Mouse (Mus musculus): Measurements from ENCODE around the gene Kcnma1. TPM values are rescaled to one million over a fixed set of nuclear protein-coding genes. Genes with fewer than 3 reads are reported as not detected.

The Kcnma1 gene
- polyA plus RNA-seq, 1 experiment from 2014 or later, result 2.7 TPM

- H3K27me3 ChIP-seq, result peaks cover 22% of the 10 kb centered on the region
- no peak overlapping the region for H3K4me2 ChIP-seq (replicated peaks)
- no peaks in the 10 kb centered on the region for H3K36me3 ChIP-seq
- H3K27ac ChIP-seq (replicated peaks), result no peak overlapping the region
- H3K9ac ChIP-seq (replicated peaks), result no peak overlapping the region
- ATAC-seq (ENCODE audit: low FRiP score, low read depth), result no peak
- peaks cover 7% of the 10 kb centered on the region; the same call in 1 of the 2 replicates for H3K4me1 ChIP-seq
- no peaks in the 10 kb centered on the region for H3K9me3 ChIP-seq
- H3K4me3 ChIP-seq, result no peak overlapping the region
- WGBS, result 96% methylated on average over 3 of the region's 3 CpGs
Measured at GRCm38 (mm10) chr14:23386786-23387185, 627.5 kb downstream of the Kcnma1 start.

- Histone ChIP-seq H3K4me3 (no peak overlapping the region), H3K9ac (replicated peaks) (no peak overlapping the region), H3K27me3 (peaks cover 30% of the 10 kb centered on the region), H3K36me3 (no peaks in the 10 kb centered on the region), H3K4me2 (replicated peaks) (no peak overlapping the region; the same call in 1 of the 2 replicates), H3K9me3 (no peaks in the 10 kb centered on the region), H3K27ac (replicated peaks) (no peak overlapping the region), H3K4me1 (peaks cover 7% of the 10 kb centered on the region; the same call in 1 of the 2 replicates)
- 41% methylated on average over 11 of the region's 11 CpGs for WGBS
- ATAC-seq (ENCODE audit: low FRiP score, low read depth), result peak; percentile 77
Measured at GRCm38 (mm10) chr14:23385776-23386608, 628.3 kb downstream of the Kcnma1 start.

- ATAC-seq (ENCODE audit: low FRiP score, low read depth), result peak; percentile 89
- no peak overlapping the region for H3K4me3 ChIP-seq
- no peak overlapping the region for H3K9ac ChIP-seq (replicated peaks)
- peaks cover 49% of the 10 kb centered on the region for H3K27me3 ChIP-seq
- peaks cover 13% of the 10 kb centered on the region for H3K4me1 ChIP-seq
- H3K36me3 ChIP-seq, result no peaks in the 10 kb centered on the region
- H3K4me2 ChIP-seq (replicated peaks), result no peak overlapping the region
- no peaks in the 10 kb centered on the region for H3K9me3 ChIP-seq
- 0 out of 2 replicates have a peak overlapping the region, but pooled peaks have one; percentile 26 for H3K27ac ChIP-seq (replicated peaks)
- WGBS, result 13% methylated on average over 6 of the region's 6 CpGs
Measured at GRCm38 (mm10) chr14:23378351-23379087, 635.8 kb downstream of the Kcnma1 start.

- H3K4me1 ChIP-seq, result 0 out of 2 replicates have a peak, but pooled peaks cover 2% of the 10 kb centered on the region
- peaks cover 8% of the 10 kb centered on the region; the same call in 1 of the 2 replicates for H3K27me3 ChIP-seq
- ATAC-seq (ENCODE audit: low FRiP score, low read depth), result no peak
- no peak overlapping the region for H3K4me2 ChIP-seq (replicated peaks)
- H3K36me3 ChIP-seq, result no peaks in the 10 kb centered on the region
- H3K9me3 ChIP-seq, result no peaks in the 10 kb centered on the region
- WGBS, result 36% methylated on average over 3 of the region's 3 CpGs
- H3K9ac ChIP-seq (replicated peaks), result no peak overlapping the region
- no peak overlapping the region for H3K4me3 ChIP-seq
- no peak overlapping the region for H3K27ac ChIP-seq (replicated peaks)
Measured at GRCm38 (mm10) chr14:23372021-23372420, 642.3 kb downstream of the Kcnma1 start.

GRCm38 (mm10) chr14:23360491-23360995, 653.7 kb downstream of the Kcnma1 start:
- no peaks in the 10 kb centered on the region for H3K36me3 ChIP-seq
- no peaks in the 10 kb centered on the region for H3K9me3 ChIP-seq
- peak overlapping the region; percentile 49; the same call in 1 of the 2 replicates for H3K27ac ChIP-seq (replicated peaks)
- H3K4me3 ChIP-seq, result no peak overlapping the region
- 42% methylated on average over 11 of the region's 11 CpGs for WGBS
- peak overlapping the region; percentile 13; the same call in 1 of the 2 replicates for H3K4me2 ChIP-seq (replicated peaks)
- H3K9ac ChIP-seq (replicated peaks), result no peak overlapping the region
- peaks cover 13% of the 10 kb centered on the region for H3K4me1 ChIP-seq
- H3K27me3 ChIP-seq, result peaks cover 12% of the 10 kb centered on the region; the same call in 1 of the 2 replicates
- peak; percentile 84 for ATAC-seq (ENCODE audit: low FRiP score, low read depth)

- Histone ChIP-seq H3K4me2 (replicated peaks) (no peak overlapping the region), H3K4me3 (no peak overlapping the region), H3K9ac (replicated peaks) (no peak overlapping the region), H3K27me3 (peaks cover 12% of the 10 kb centered on the region; the same call in 1 of the 2 replicates), H3K36me3 (no peaks in the 10 kb centered on the region), H3K27ac (replicated peaks) (no peak overlapping the region), H3K9me3 (no peaks in the 10 kb centered on the region), H3K4me1 (peaks cover 13% of the 10 kb centered on the region)
- 92% methylated on average over 6 of the region's 6 CpGs for WGBS
- no peak for ATAC-seq (ENCODE audit: low FRiP score, low read depth)
Measured at GRCm38 (mm10) chr14:23358776-23359175, 655.5 kb downstream of the Kcnma1 start.

GRCm38 (mm10) chr14:23357529-23358278, 656.6 kb downstream of the Kcnma1 start:
- no peak for ATAC-seq (ENCODE audit: low FRiP score, low read depth)
- Histone ChIP-seq H3K9ac (replicated peaks) (no peak overlapping the region), H3K27ac (replicated peaks) (no peak overlapping the region), H3K4me1 (peaks cover 13% of the 10 kb centered on the region), H3K36me3 (no peaks in the 10 kb centered on the region), H3K9me3 (no peaks in the 10 kb centered on the region), H3K27me3 (peaks cover 12% of the 10 kb centered on the region; the same call in 1 of the 2 replicates), H3K4me2 (replicated peaks) (no peak overlapping the region), H3K4me3 (no peak overlapping the region)
- WGBS, result 94% methylated on average over 8 of the region's 8 CpGs

- Histone ChIP-seq H3K27ac (replicated peaks) (no peak overlapping the region), H3K4me2 (replicated peaks) (no peak overlapping the region), H3K27me3 (no peaks in the 10 kb centered on the region), H3K9me3 (no peaks in the 10 kb centered on the region), H3K4me3 (no peak overlapping the region), H3K9ac (replicated peaks) (no peak overlapping the region), H3K4me1 (no peaks in the 10 kb centered on the region), H3K36me3 (no peaks in the 10 kb centered on the region)
- ATAC-seq (ENCODE audit: low FRiP score, low read depth), result no peak
- WGBS, result 86% methylated on average over 3 of the region's 3 CpGs
Measured at GRCm38 (mm10) chr14:23326786-23327185, 687.5 kb downstream of the Kcnma1 start.

- Histone ChIP-seq H3K4me3 (no peak overlapping the region), H3K4me2 (replicated peaks) (no peak overlapping the region), H3K9ac (replicated peaks) (no peak overlapping the region), H3K27ac (replicated peaks) (no peak overlapping the region), H3K27me3 (no peaks in the 10 kb centered on the region), H3K9me3 (no peaks in the 10 kb centered on the region), H3K4me1 (no peaks in the 10 kb centered on the region), H3K36me3 (no peaks in the 10 kb centered on the region)
- whole genome bisulfite sequencing, result 77% methylated on average over 5 of the region's 5 CpGs
- ATAC-seq (ENCODE audit: low FRiP score, low read depth), result no peak
Measured at GRCm38 (mm10) chr14:23305288-23305687, 709.0 kb downstream of the Kcnma1 start.

- WGBS, result 92% methylated on average over 2 of the region's 2 CpGs
Measured at GRCm38 (mm10) chr14:23300443-23300842, 713.8 kb downstream of the Kcnma1 start.

GRCm38 (mm10) chr14:23290634-23291033, 723.7 kb downstream of the Kcnma1 start:
- H3K4me1 ChIP-seq, result no peaks in the 10 kb centered on the region

More at GRCm38 (mm10) chr14:23300443-23300842, 713.8 kb downstream of the Kcnma1 start:
- no peak overlapping the region for H3K27ac ChIP-seq (replicated peaks)
- H3K27me3 ChIP-seq, result no peaks in the 10 kb centered on the region
- no peak overlapping the region for H3K4me3 ChIP-seq
- no peaks in the 10 kb centered on the region for H3K4me1 ChIP-seq
- no peak overlapping the region for H3K4me2 ChIP-seq (replicated peaks)
- no peak overlapping the region for H3K9ac ChIP-seq (replicated peaks)
- no peak for ATAC-seq (ENCODE audit: low FRiP score, low read depth)
- no peaks in the 10 kb centered on the region for H3K36me3 ChIP-seq
- H3K9me3 ChIP-seq, result no peaks in the 10 kb centered on the region

More at GRCm38 (mm10) chr14:23290634-23291033, 723.7 kb downstream of the Kcnma1 start:
- Histone ChIP-seq H3K4me3 (no peak overlapping the region), H3K9me3 (no peaks in the 10 kb centered on the region), H3K27me3 (no peaks in the 10 kb centered on the region), H3K9ac (replicated peaks) (no peak overlapping the region), H3K36me3 (no peaks in the 10 kb centered on the region), H3K27ac (replicated peaks) (no peak overlapping the region), H3K4me2 (replicated peaks) (no peak overlapping the region)
- no peak for ATAC-seq (ENCODE audit: low FRiP score, low read depth)
- WGBS, result 83% methylated on average over 2 of the region's 2 CpGs
